Mouse (Mus musculus): ENCODE measurements at regions not wholly inside any gene's neighbourhood (a gene's known extent, or its start where the extent isn't known, plus 50 kb on each side); places are given as distances from the start of the nearest gene placed in this dataset.
"Not testable (repeated sequence)": the region's sequence is repeated elsewhere in the genome, so short reads cannot be mapped to it uniquely, and the experiment has no call there.

GRCm38 (mm10) chr17:79547524-79547923 lies 64.1 kb upstream of the Rmdn2 start:
- no peak for DNase-seq (ENCODE audit: low read depth)

- DNase-seq (ENCODE audit: low read depth), result not testable (repeated sequence)
These were observed 61.3 kb upstream of the Rmdn2 start for GRCm38 (mm10) chr17:79550409-79550808.

GRCm38 (mm10) chr17:79553850-79554249 lies 57.8 kb upstream of the Rmdn2 start:
- no peak for DNase-seq (ENCODE audit: low read depth)

GRCm38 (mm10) chr17:79555593-79555992 lies 56.1 kb upstream of the Rmdn2 start:
- DNase-seq (ENCODE audit: low read depth), result no peak

Measured in naive thymus-derived CD4-positive, alpha-beta T cell, adult 2 months (primary cell).